Mouse (Mus musculus): Measurements from ENCODE around the gene Gm45799.

DNA sequence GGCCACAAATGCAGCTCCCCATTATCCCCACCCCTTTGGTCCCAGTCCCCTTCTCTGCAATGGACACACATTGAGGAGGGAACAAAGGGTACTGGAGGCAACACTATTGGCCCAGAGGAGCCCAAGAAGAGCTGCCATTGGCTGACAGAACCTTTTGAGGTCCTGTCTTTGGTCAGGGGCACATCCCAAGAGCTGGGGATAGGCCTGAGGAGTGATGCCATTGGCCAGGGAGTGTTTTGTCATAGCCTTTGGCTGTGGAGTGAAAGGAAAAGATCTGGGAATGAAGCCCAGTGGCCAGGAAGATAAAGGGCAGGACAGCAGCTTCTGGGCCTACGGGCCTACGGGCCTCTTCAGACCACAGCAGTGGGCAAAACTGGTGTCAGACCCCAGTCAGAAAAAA is 4.6 kb upstream of the Gm45799 start:
- TF ChIP-seq MAFK (IDR thresholded peaks at IDR 0.05; ENCODE audit: insufficient read depth, low read depth, low read length): no peak
- no peak for TF ChIP-seq ZC3H11A (IDR thresholded peaks at IDR 0.05; ENCODE audit: borderline replicate concordance, low read depth, low read length)
- TF ChIP-seq ZNF384 (IDR thresholded peaks at IDR 0.05; ENCODE audit: low read depth, low read length): no peak
- no peak for TF ChIP-seq HCFC1 (IDR thresholded peaks at IDR 0.05; ENCODE audit: borderline replicate concordance, insufficient read depth, low read length)
- TF ChIP-seq CHD2 (IDR thresholded peaks at IDR 0.05; ENCODE audit: low read depth, low read length): no peak
